Mouse (Mus musculus) heart, embryonic 14.5 days (tissue): Measurements from ENCODE around the gene Adam12. TPM values are rescaled to one million over a fixed set of nuclear protein-coding genes. Genes with fewer than 3 reads are reported as not detected.

ENCODE experiments used
- ATAC-seq: fragments of 200-750 bp; cut with Nextera tagmentation; 2 replicates; pipeline ENCODE4 v1.8.0; 2017; ENCODE audit warnings: low read depth, moderate TSS enrichment; ENCODE audit not compliant: insufficient number of reproducible peaks, insufficient read depth, low FRiP score
- H3K27ac ChIP-seq, 2 experiments: fragments of 200-500 bp in 1 of 2; fragments of 300-500 bp in 1 of 2; sonication (generic) in 1 of 2; replicated peaks in 1 of 2; 2 replicates each; pipeline ENCODE4 v1.5.1; 2012 to 2014; ENCODE audit warnings: low read depth in 2 of 2, low read length in 2 of 2, control low read depth in 1 of 2, mild to moderate bottlenecking in 1 of 2, mixed read lengths in 1 of 2; ENCODE audit not compliant: control insufficient read depth in 1 of 2, insufficient read depth in 1 of 2
- H3K27me3 ChIP-seq: fragments of 300-500 bp; sonication (generic); 2 replicates; pipeline ENCODE4 v1.6.1; 2014; ENCODE audit warnings: mild to moderate bottlenecking, low read length, control low read depth; ENCODE audit not compliant: control insufficient read depth, insufficient read depth
- H3K36me3 ChIP-seq: fragments of 300-500 bp; sonication (generic); 2 replicates; pipeline ENCODE4 v1.6.1; 2014; ENCODE audit warnings: mild to moderate bottlenecking, control low read depth, low read length, mixed read lengths; ENCODE audit not compliant: control insufficient read depth, insufficient read depth
- H3K4me1 ChIP-seq, 2 experiments: fragments of 200-500 bp in 1 of 2; fragments of 300-500 bp in 1 of 2; sonication (generic) in 1 of 2; 2 replicates each; pipeline ENCODE4 v1.6.1; 2012 to 2014; ENCODE audit warnings: low read length in 2 of 2, control low read depth in 1 of 2, mixed read lengths in 1 of 2; ENCODE audit not compliant: control insufficient read depth in 2 of 2, insufficient read depth in 2 of 2
- H3K4me2 ChIP-seq: fragments of 300-500 bp; sonication (generic); 2 replicates; pipeline ENCODE4 v1.6.1; 2014; ENCODE audit warnings: mild to moderate bottlenecking, low read length
- H3K4me3 ChIP-seq, 2 experiments: fragments of 200-500 bp in 1 of 2; fragments of 300-500 bp in 1 of 2; sonication (generic) in 1 of 2; 2 replicates each; pipeline ENCODE4 v1.5.1; 2012 to 2014; ENCODE audit warnings: low read length in 2 of 2, mild to moderate bottlenecking in 2 of 2, control low read depth in 1 of 2, low read depth in 1 of 2, moderate library complexity in 1 of 2; ENCODE audit not compliant: control insufficient read depth in 1 of 2, insufficient read depth in 1 of 2
- H3K9ac ChIP-seq: fragments of 300-500 bp; sonication (generic); 2 replicates; pipeline ENCODE4 v1.6.1; 2014; ENCODE audit warnings: mild to moderate bottlenecking, low read length
- H3K9me3 ChIP-seq: fragments of 300-500 bp; sonication (generic); 2 replicates; pipeline ENCODE4 v1.6.1; 2016; ENCODE audit warnings: low read length, control low read depth; ENCODE audit not compliant: control insufficient read depth
- WGBS: fragments of 180-500 bp; shearing (Covaris S2); extraction: QIAGEN DNeasy Blood & Tissue Kit; methylation state at CpG from one replicate; pipeline ENCODE4 v1.1.7; 2014; 5-methylcytosine and 5-hydroxymethylcytosine counted together
- polyA plus RNA-seq: library from polyadenylated mRNA; unstranded; fragments of >200 nt; fragmentation: Nextera tagmentation; extraction: Ambion mirVana; gene quantifications from 2 replicates; pipeline ENCODE4 v1.2.1, GENCODE M21; 2014

The Adam12 gene
- polyA plus RNA-seq, 1 experiment from 2014 or later = 7.3 TPM

DNA sequence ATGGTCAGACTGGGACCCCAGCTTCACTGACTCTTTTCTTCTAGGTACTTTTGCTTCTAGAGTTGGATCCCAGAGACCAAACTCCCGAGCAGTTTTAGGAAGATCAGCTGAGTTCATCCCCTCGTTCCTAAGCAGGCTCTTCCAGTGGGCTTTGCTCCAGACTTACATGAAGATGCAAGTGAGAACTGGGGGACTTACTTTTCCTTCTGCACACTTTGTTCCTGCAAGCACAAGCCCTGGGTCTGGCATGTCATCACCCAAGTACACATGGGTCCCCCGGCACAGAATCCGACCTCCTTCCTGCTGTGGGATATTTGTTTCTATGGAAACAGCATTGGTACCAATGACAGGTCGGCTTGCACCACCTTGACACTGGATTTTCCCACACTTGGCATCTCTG lies 312.6 kb downstream of the Adam12 start:
- no peaks in the 10 kb centered on the region for H3K27me3 ChIP-seq
- H3K27ac ChIP-seq = no peak overlapping the region
- 64% methylated on average over 5 of the region's 5 CpGs for WGBS
- H3K36me3 ChIP-seq = no peaks in the 10 kb centered on the region
- H3K9me3 ChIP-seq = 0 out of 2 replicates have a peak, but pooled peaks cover 4% of the 10 kb centered on the region
- H3K9ac ChIP-seq = no peak overlapping the region
- no peak for ATAC-seq
- no peak overlapping the region for H3K4me3 ChIP-seq
- no peak overlapping the region for H3K4me2 ChIP-seq
- peaks cover 0 to 3% of the 10 kb centered on the region in 2 experiments; a peak in 1 of 4 replicates for H3K4me1 ChIP-seq

DNA sequence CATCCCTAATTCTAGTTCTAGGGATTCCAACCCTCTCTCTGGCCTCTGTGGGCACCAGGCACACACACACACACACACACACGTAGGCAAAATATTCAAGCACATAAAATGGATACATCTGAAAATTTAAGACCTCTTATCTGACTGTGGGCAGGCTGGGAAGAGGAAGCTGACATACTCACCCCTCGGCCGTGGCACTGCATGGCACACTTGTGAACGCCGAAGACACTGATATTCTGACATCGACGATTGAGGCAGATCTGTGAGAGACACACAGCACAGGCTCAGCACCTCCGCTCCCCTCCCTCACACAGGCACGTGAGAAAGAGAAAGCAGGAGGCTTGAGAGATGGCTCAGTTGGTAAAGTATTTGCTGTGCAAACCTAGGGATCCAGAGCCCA lies 315.7 kb downstream of the Adam12 start:
- ATAC-seq = no peak

DNA sequence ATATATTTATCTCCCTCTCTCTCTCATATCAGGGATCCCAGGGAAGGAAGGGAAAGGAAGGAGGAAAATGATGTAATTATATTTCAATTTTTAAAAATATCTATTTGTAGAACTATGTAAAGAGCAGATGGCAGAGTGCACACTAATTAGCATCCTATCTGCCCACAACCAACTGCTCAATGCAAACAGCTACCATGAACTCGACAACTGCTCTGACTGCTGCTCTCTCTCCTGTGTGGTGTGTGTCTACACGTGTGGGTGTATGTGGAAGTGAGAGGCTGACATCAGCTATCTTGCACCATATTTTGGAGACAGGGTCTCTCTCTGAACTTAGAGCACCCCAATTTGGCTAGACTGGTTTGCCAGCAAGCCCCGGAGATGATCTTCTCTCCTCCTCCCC lies 320.1 kb downstream of the Adam12 start:
- H3K9me3 ChIP-seq = 0 out of 2 replicates have a peak, but pooled peaks cover 4% of the 10 kb centered on the region
- 81% methylated on average over 3 of the region's 3 CpGs for WGBS
- no peak overlapping the region for H3K4me3 ChIP-seq
- no peak overlapping the region for H3K4me2 ChIP-seq
- H3K27ac ChIP-seq = no peak overlapping the region
- no peaks in the 10 kb centered on the region for H3K27me3 ChIP-seq
- no peak for ATAC-seq
- H3K9ac ChIP-seq = no peak overlapping the region
- H3K4me1 ChIP-seq = no peaks in the 10 kb centered on the region
- no peaks in the 10 kb centered on the region for H3K36me3 ChIP-seq

More for the DNA sequence above, 315.7 kb downstream of the Adam12 start:
- Histone ChIP-seq H3K27me3 (no peaks in the 10 kb centered on the region), H3K9ac (no peak overlapping the region), H3K4me1 (no peaks in the 10 kb centered on the region), H3K4me3 (no peak overlapping the region), H3K27ac (no peak overlapping the region), H3K36me3 (no peaks in the 10 kb centered on the region), H3K4me2 (no peak overlapping the region), H3K9me3 (0 out of 2 replicates have a peak, but pooled peaks cover 4% of the 10 kb centered on the region)
- 79% methylated on average over 9 of the region's 9 CpGs for WGBS

DNA sequence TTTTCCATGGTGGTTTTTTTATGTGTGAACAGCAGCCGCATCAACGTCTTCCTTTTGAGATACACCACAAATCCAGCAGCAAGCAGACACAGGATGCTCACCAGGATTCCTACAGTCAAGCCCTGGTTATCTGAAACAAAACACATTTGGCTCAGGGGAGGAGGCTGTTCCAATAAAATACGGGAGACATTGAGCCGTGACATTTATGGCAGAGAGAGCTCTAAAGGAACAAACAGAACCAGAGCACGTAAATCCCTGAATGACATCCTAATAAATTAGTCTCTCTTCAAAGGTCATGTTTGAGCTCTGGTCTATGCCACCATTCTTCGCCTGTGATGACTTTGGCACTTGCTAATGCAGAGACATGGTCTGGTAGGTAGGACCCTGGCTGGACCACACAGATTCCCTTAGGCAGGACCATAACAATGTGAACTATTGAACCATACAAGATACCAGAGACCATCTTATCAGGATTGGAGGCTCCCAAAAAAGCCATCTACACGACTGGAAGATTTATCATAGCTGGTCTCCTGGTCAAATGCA lies 322.0 kb downstream of the Adam12 start:
- H3K36me3 ChIP-seq = no peaks in the 10 kb centered on the region
- no peak overlapping the region for H3K4me2 ChIP-seq
- H3K4me3 ChIP-seq = no peak overlapping the region
- no peak overlapping the region for H3K27ac ChIP-seq
- WGBS = 60% methylated on average over 7 of the region's 7 CpGs
- H3K27me3 ChIP-seq = no peaks in the 10 kb centered on the region
- no peak overlapping the region for H3K9ac ChIP-seq
- no peaks in the 10 kb centered on the region for H3K4me1 ChIP-seq
- ATAC-seq = no peak
- peaks cover 6% of the 10 kb centered on the region for H3K9me3 ChIP-seq

DNA sequence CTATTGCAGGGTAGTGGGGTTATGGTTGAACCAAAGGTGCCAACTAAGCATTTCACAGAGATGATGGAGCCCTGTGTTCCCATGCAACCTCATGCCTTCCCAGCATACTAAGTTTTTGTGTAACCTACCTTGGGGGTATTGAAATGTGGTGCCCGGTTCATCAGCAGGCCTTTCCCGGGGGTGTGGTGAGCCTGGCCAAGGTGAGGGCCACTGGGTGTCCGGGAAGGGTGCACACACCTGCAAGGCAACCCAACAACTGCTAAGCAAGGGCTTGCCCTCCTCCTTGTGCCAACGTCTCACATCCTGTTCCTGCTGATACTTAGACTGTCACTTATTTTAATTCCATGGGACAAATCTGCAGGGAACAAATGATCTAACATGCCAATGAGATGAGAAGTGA lies 323.0 kb downstream of the Adam12 start:
- ATAC-seq = no peak
- 86% methylated on average over 4 of the region's 4 CpGs for WGBS

DNA sequence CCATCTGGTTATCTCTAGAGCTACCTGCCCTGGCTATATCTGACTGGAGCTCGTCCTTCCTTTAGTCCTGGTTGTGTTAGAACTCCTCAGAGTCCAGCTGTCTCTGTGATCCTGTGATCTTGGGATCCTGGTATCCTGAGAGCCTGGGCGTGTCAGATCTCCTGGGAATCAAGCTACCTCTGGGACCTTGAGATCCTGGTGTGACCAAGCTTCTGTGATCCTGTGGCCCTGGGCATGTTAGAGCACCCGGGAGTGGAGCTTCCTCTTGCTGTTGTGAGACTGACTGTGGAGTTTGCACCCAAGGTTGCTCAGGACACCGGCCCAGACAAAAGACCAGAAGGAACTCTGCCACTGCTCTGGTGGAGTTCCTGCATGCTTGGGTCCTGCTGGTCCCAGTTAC lies 332.6 kb downstream of the Adam12 start:
- H3K4me1 ChIP-seq = peaks cover 0 to 3% of the 10 kb centered on the region in 2 experiments; a peak in 2 of 4 replicates
- no peak for ATAC-seq

More for the DNA sequence above, 323.0 kb downstream of the Adam12 start:
- H3K4me1 ChIP-seq = no peaks in the 10 kb centered on the region
- no peaks in the 10 kb centered on the region for H3K27me3 ChIP-seq
- no peak overlapping the region for H3K4me2 ChIP-seq
- no peak overlapping the region for H3K27ac ChIP-seq
- H3K36me3 ChIP-seq = no peaks in the 10 kb centered on the region
- H3K9ac ChIP-seq = no peak overlapping the region
- H3K9me3 ChIP-seq = peaks cover 5% of the 10 kb centered on the region
- H3K4me3 ChIP-seq = no peak overlapping the region

DNA sequence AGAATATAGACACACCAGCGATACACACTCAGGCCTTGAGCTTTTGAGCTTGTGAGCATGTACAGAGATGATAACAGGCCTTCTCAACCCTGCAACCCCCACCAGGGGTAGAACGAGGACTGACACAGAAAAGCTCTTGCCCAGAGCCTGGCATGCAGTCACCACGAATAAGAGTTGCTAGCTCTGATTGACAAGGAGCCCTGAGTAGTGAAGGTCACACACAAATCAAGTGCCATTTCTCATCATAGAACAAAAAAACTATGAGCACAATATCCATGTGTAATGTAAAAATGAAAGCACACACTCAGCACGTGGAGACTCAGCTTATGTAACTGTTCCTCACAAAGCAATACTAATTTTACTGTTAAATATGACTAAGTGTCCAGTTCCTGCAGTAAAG lies 340.1 kb downstream of the Adam12 start:
- Histone ChIP-seq H3K9ac (no peak overlapping the region), H3K4me3 (no peak overlapping the region), H3K36me3 (no peaks in the 10 kb centered on the region), H3K4me1 (peaks cover 0 to 2% of the 10 kb centered on the region in 2 experiments; a peak in 2 of 4 replicates), H3K27ac (no peak overlapping the region), H3K4me2 (no peak overlapping the region), H3K27me3 (no peaks in the 10 kb centered on the region), H3K9me3 (no peaks in the 10 kb centered on the region)
- ATAC-seq = no peak
- WGBS = 30% methylated on average over 4 of the region's 4 CpGs

More for the DNA sequence above, 332.6 kb downstream of the Adam12 start:
- H3K27ac ChIP-seq = no peak overlapping the region
- H3K36me3 ChIP-seq = no peaks in the 10 kb centered on the region
- no peaks in the 10 kb centered on the region for H3K27me3 ChIP-seq
- WGBS = 82% methylated on average over 4 of the region's 4 CpGs
- no peaks in the 10 kb centered on the region for H3K9me3 ChIP-seq
- H3K4me2 ChIP-seq = no peak overlapping the region
- H3K9ac ChIP-seq = no peak overlapping the region
- H3K4me3 ChIP-seq = no peak overlapping the region

DNA sequence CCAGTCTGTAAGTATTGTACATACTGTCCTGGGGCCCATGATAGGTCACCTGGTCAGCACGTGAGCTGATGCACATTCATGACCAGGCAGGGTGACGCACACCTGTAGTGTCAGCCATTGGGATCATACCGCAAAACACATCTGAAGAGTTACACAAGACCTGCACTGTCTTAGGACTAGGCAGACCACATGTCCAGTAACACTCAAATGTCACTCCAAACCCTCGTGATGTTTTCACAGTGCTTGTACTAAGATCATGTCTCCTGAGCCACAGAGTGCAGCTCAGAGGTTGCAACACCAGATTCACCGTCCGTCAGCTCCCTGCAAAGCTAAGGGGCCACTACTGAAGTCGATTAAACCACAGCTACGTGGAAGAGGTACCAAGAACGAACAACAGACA lies 340.6 kb downstream of the Adam12 start:
- WGBS = 60% methylated on average over 9 of the region's 9 CpGs
- H3K4me3 ChIP-seq = no peak overlapping the region
- ATAC-seq = no peak

More for the DNA sequence above, 340.6 kb downstream of the Adam12 start:
- H3K36me3 ChIP-seq = no peaks in the 10 kb centered on the region
- no peak overlapping the region for H3K4me2 ChIP-seq
- no peak overlapping the region for H3K27ac ChIP-seq
- peaks cover 0 to 2% of the 10 kb centered on the region in 2 experiments; a peak in 2 of 4 replicates for H3K4me1 ChIP-seq
- no peaks in the 10 kb centered on the region for H3K27me3 ChIP-seq
- no peak overlapping the region for H3K9ac ChIP-seq
- no peaks in the 10 kb centered on the region for H3K9me3 ChIP-seq
